Mouse (Mus musculus): ENCODE data around the gene Samd8.

GRCm38 (mm10) chr14:21720430-21721205 is 29.7 kb upstream of the Samd8 start:
- TF ChIP-seq GATA1 (IDR thresholded peaks at IDR 0.05; ENCODE audit: low read length) (no peak), TAL1 (IDR thresholded peaks at IDR 0.05; ENCODE audit: low read length) (no peak)
